Mouse (Mus musculus) hindbrain, embryonic 14.5 days (tissue): ENCODE results near the gene Zfp933. TPM values are rescaled to one million over a fixed set of nuclear protein-coding genes. Genes with fewer than 3 reads are reported as not detected.
A peak's percentile ranks its signal among the peaks of the same experiment; 100 is the strongest.

Source experiments
- ATAC-seq: fragments of 200-750 bp; cut with Nextera tagmentation; 2 replicates; pipeline ENCODE4 v1.8.0; 2017; ENCODE audit warnings: moderate number of reproducible peaks, mild to moderate bottlenecking, moderate TSS enrichment, moderate library complexity; ENCODE audit not compliant: low FRiP score
- DNase-seq: peaks from one replicate; pipeline ENCODE4 v3.0.0-alpha.2; 2015; ENCODE audit warnings: low spot score
- H3K27ac ChIP-seq: fragments of 300-500 bp; sonication (generic); 2 replicates; pipeline ENCODE4 v1.5.1; 2014; ENCODE audit warnings: mild to moderate bottlenecking, moderate library complexity
- H3K27me3 ChIP-seq: fragments of 300-500 bp; sonication (generic); 2 replicates; pipeline ENCODE4 v1.6.1; 2014; ENCODE audit warnings: mild to moderate bottlenecking, low read length, mixed read lengths; ENCODE audit not compliant: control insufficient read depth, insufficient read depth
- H3K36me3 ChIP-seq: fragments of 300-500 bp; sonication (generic); replicated peaks from 2 replicates; pipeline ENCODE4 v1.6.1; 2014; ENCODE audit not compliant: control insufficient read depth, insufficient read depth
- H3K4me1 ChIP-seq: fragments of 300-500 bp; sonication (generic); replicated peaks from 2 replicates; pipeline ENCODE4 v1.6.1; 2014; ENCODE audit warnings: antibody characterized with exemption, low read length, mixed read lengths; ENCODE audit not compliant: control insufficient read depth, insufficient read depth
- H3K4me2 ChIP-seq: fragments of 300-500 bp; sonication (generic); replicated peaks from 2 replicates; pipeline ENCODE4 v1.6.1; 2014; ENCODE audit warnings: mild to moderate bottlenecking, moderate library complexity
- H3K4me3 ChIP-seq: fragments of 300-500 bp; sonication (generic); replicated peaks from 2 replicates; pipeline ENCODE4 v1.5.1; 2014; ENCODE audit warnings: mild to moderate bottlenecking, low read length
- H3K9ac ChIP-seq: fragments of 300-500 bp; sonication (generic); 2 replicates; pipeline ENCODE4 v1.6.1; 2014
- H3K9me3 ChIP-seq: fragments of 300-500 bp; sonication (generic); 2 replicates; pipeline ENCODE4 v1.6.1; 2016; ENCODE audit warnings: low read length; ENCODE audit not compliant: control insufficient read depth
- WGBS: fragments of 180-500 bp; shearing (Covaris S2); extraction: QIAGEN DNeasy Blood & Tissue Kit; methylation state at CpG from one replicate; pipeline ENCODE4 v1.1.7; 2014; 5-methylcytosine and 5-hydroxymethylcytosine counted together
- polyA plus RNA-seq: library from polyadenylated mRNA; unstranded; fragments of >200 nt; fragmentation: Nextera tagmentation; extraction: Ambion mirVana; gene quantifications from 2 replicates; pipeline ENCODE4 v1.2.1, GENCODE M21; 2014

The Zfp933 gene
- polyA plus RNA-seq, 1 experiment from 2014 or later = 7.3 TPM

DNA sequence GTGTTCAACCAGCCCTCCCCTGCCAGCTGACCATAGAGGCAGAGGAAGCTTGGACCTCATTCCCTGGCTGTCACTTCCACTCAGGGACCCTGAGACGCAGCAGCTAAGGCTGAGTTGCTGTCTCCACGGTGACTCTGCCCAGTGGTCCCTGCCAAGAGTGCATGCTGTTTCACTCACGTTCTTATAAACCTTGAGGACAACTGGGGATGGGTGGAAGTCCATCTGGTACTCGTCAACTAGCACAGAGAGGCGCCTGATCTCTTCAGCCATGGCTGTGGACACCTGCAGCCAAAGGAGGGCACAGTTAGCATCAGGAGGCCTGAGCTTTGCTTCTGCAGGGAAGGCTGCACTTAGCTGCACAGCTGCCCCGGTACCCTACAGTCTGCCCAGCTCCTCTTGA lies 34.9 kb upstream of the Zfp933 start:
- DNase-seq (no peak), ATAC-seq (no peak)
- Histone ChIP-seq H3K4me3 (no peak overlapping the region), H3K9me3 (no peaks in the 10 kb centered on the region), H3K27ac (no peak overlapping the region), H3K4me2 (no peak overlapping the region), H3K4me1 (no peaks in the 10 kb centered on the region), H3K9ac (no peak overlapping the region), H3K36me3 (peaks cover 96% of the 10 kb centered on the region), H3K27me3 (no peaks in the 10 kb centered on the region)
- 86% methylated on average over 6 of the region's 6 CpGs for WGBS

DNA sequence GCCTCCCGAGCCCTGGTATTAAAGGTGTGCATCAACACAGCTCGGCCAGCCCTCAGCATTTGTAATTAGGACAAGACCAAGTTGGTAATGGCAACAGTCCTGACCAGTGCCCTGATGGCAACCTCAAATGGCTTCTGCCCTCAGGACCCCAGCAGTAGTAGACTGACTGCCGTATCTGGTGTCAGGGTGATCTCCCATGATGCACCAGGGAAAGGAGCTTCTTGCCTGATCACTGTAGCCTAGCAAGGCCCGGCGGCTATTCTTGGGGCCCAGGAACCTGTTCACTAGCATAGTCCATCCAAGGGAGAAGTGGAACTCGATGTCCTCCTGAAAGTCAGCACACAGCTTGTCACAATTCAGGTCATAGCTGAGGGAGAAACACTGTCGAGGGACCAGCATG lies 33.6 kb upstream of the Zfp933 start:
- no peak overlapping the region for H3K27ac ChIP-seq
- H3K9me3 ChIP-seq = no peaks in the 10 kb centered on the region
- peaks cover 93% of the 10 kb centered on the region for H3K36me3 ChIP-seq
- no peak for DNase-seq
- no peaks in the 10 kb centered on the region for H3K27me3 ChIP-seq
- 98% methylated on average over 7 of the region's 7 CpGs for WGBS
- no peak overlapping the region for H3K4me2 ChIP-seq
- ATAC-seq = no peak
- no peak overlapping the region for H3K9ac ChIP-seq
- no peaks in the 10 kb centered on the region for H3K4me1 ChIP-seq
- H3K4me3 ChIP-seq = no peak overlapping the region

DNA sequence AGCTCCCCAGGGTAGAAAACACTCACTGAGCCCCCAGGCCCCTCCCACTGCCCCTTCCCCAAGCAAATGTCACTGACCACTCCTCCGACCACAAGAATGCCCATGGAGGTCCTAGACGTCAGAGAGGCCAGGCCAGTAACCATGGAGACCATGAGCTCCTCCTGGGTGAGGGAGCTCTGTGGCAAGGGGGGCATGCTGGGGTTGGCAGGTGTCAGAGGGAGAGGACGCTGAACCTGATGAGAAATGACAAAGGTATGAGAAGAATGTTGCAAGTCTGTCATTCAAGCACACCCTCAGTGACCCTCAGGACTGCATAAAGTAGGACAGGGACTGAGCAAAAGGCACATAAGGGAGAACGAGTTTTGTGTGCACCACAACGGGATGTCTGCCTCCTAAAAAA lies 31.7 kb upstream of the Zfp933 start:
- Histone ChIP-seq H3K36me3 (peaks cover 93% of the 10 kb centered on the region), H3K9ac (no peak overlapping the region), H3K4me1 (no peaks in the 10 kb centered on the region), H3K9me3 (no peaks in the 10 kb centered on the region), H3K27me3 (no peaks in the 10 kb centered on the region), H3K27ac (no peak overlapping the region), H3K4me3 (no peak overlapping the region), H3K4me2 (no peak overlapping the region)
- WGBS = 54% methylated on average over 5 of the region's 5 CpGs
- ATAC-seq (no peak), DNase-seq (no peak)

DNA sequence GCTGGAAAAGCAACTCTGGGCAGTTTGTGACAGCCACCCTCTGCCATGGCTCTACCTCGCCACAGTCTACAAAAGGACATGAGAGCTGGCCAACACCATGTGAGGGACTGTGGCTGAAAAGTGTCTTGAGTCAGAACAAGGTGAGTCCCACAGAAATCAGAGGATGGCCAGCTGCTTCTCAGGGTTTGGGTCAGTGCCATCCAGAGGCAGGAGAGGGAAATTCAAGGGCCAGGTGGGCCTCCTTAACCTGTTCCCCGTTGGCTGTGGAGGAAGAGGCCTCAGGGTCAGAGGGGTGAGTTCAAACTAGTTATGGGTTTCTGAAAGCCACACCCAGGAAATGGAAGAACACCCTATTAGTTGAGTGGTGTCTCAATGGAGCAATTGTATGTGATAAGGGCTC lies 31.3 kb upstream of the Zfp933 start:
- no peak for ATAC-seq
- Histone ChIP-seq H3K9me3 (no peaks in the 10 kb centered on the region), H3K27ac (no peak overlapping the region), H3K4me2 (no peak overlapping the region), H3K9ac (no peak overlapping the region), H3K27me3 (no peaks in the 10 kb centered on the region), H3K4me3 (no peak overlapping the region), H3K4me1 (no peaks in the 10 kb centered on the region), H3K36me3 (peaks cover 93% of the 10 kb centered on the region)
- no peak for DNase-seq
- 77% methylated on average over 2 of the region's 2 CpGs for WGBS

DNA sequence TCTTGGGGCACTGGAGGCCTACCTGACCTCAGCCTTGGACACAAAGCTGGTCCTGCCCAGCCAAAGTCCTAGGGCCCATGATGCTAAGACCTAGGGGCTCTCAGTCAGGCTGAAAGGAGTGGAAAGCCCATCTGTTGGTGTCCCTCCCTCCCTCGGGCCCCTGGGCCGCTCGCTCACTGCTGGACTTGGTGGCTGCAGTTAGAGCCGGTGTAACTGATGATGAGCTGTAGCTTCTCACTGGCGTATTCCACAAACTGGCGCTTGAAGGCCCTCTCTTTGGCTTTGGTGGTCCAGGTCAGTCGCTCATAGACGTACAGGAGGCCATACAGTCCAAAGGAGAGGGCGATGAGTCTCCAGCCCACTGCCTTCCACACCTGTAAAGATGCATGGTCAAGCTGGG lies 30.4 kb upstream of the Zfp933 start:
- no peak overlapping the region for H3K4me3 ChIP-seq
- H3K9me3 ChIP-seq = no peaks in the 10 kb centered on the region
- H3K36me3 ChIP-seq = peaks cover 93% of the 10 kb centered on the region
- no peak overlapping the region for H3K4me2 ChIP-seq
- no peak overlapping the region for H3K27ac ChIP-seq
- no peak for DNase-seq
- no peak overlapping the region for H3K9ac ChIP-seq
- H3K27me3 ChIP-seq = no peaks in the 10 kb centered on the region
- 95% methylated on average over 9 of the region's 9 CpGs for WGBS
- ATAC-seq = no peak
- no peaks in the 10 kb centered on the region for H3K4me1 ChIP-seq

DNA sequence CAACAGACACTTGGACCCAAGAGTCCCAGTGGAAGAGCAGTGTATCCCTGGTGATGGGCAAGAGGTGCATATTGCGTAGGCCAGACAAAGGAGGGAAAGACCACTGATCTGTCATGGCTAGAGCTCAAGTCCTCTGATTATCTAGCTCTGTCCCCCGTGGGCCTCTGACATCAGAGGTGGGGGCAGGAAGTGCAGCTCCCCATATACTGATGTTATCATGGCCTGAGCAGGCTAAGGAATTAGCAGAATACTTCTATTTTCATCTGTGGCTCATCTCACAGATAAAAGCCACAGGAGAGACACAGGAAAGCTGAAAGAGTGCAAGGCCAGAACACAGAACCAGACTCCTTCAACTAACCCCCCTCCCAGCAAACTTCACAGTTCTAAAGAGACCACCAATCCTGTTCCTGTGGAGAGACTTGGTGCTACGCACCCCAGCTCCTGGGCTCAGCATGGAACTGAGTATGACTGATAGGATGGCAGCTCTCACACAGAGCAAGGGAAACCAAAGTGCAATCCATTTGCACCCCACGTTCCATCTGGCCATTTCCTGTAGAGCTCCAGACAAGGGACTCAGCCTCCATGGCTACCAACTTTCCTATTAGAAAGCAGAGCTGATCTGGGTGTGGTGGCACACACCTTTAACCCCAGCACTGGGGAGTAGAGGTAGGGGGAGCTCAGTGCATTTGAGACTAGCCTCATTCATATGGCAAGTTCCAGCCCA lies 27.8 kb upstream of the Zfp933 start:
- DNase-seq (no peak), ATAC-seq (no peak)
- Histone ChIP-seq H3K36me3 (peaks cover 83% of the 10 kb centered on the region), H3K9me3 (no peaks in the 10 kb centered on the region), H3K4me3 (no peak overlapping the region), H3K27me3 (no peaks in the 10 kb centered on the region), H3K4me1 (no peaks in the 10 kb centered on the region), H3K27ac (no peak overlapping the region), H3K9ac (no peak overlapping the region), H3K4me2 (no peak overlapping the region)
- 94% methylated on average over 4 of the region's 4 CpGs for WGBS

DNA sequence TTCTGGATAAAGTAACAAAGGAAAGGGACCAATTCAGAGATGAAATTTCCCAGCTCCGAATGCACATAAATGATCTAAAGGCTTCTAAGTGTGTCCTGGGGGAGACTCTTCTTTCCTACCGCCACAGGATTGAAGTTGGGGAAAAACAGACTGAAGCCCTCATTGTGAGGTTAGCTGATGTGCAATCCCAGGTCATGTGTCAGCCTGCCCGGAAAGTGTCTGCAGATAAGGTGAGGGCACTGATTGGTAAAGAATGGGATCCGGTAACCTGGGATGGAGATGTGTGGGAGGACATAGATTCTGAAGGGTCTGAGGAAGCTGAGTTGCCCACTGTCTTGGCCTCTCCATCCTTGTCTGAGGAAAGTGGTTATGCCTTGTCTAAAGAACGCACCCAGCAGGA lies 21.1 kb upstream of the Zfp933 start:
- no peak for ATAC-seq
- Histone ChIP-seq H3K4me1 (peaks cover 19% of the 10 kb centered on the region), H3K9me3 (no peaks in the 10 kb centered on the region), H3K4me2 (peak overlapping the region; percentile 81), H3K27ac (peak overlapping the region; percentile 15; the same call in 1 of the 2 replicates), H3K27me3 (no peaks in the 10 kb centered on the region), H3K36me3 (peaks cover 30% of the 10 kb centered on the region), H3K4me3 (peak overlapping the region; percentile 69), H3K9ac (peak overlapping the region; percentile 55)
- DNase-seq = no peak
- 19% methylated on average over 5 of the region's 5 CpGs for WGBS

DNA sequence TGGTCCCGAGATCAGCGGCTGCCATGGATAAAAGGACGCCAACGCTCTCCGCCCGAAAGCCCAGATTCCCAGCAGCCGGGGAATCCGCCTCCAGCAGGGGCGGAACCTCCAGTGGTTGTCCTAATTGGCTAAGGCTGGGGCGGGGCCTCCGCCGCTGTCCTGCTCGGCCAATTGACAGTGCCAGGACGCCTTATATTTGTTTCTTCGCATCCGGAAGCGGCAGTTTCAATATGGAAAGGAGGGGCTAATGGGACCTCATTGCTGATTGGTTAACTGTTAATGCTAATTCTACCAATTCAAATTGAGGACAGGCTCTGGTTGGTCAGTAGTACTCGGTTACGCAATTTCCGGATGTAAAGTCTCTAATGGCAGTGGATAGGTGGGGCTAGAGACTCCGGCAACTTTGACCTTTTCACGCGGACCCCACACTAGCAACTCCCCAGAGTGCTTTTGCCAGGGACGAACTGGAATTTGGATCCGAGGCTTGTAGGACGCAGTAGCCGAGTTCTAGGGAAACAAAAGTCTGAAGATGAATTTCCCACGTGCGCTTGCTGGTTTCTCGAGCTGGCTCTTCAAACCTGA lies 20.4 kb upstream of the Zfp933 start, which contains the start of the genes Miip and Fv1:
TSS of gene Miip (minus strand) at position 367 of the 582 bp plus-strand sequence.
TSS of gene Fv1 (plus strand) at position 530 of the 582 bp plus-strand sequence.
- Histone ChIP-seq H3K36me3 (peaks cover 26% of the 10 kb centered on the region), H3K9me3 (no peaks in the 10 kb centered on the region), H3K9ac (peak within 1 kb of the TSS; percentile 71), H3K4me2 (peak within 1 kb of the TSS; percentile 81), H3K4me3 (peak within 1 kb of the TSS; percentile 69), H3K27ac (peak within 1 kb of the TSS; percentile 70), H3K27me3 (no peaks in the 10 kb centered on the region), H3K4me1 (peaks cover 19% of the 10 kb centered on the region)
- ATAC-seq (peak; percentile 98), DNase-seq (peak; percentile 95)
- WGBS = under 1% methylated on average over 30 of the region's 30 CpGs

DNA sequence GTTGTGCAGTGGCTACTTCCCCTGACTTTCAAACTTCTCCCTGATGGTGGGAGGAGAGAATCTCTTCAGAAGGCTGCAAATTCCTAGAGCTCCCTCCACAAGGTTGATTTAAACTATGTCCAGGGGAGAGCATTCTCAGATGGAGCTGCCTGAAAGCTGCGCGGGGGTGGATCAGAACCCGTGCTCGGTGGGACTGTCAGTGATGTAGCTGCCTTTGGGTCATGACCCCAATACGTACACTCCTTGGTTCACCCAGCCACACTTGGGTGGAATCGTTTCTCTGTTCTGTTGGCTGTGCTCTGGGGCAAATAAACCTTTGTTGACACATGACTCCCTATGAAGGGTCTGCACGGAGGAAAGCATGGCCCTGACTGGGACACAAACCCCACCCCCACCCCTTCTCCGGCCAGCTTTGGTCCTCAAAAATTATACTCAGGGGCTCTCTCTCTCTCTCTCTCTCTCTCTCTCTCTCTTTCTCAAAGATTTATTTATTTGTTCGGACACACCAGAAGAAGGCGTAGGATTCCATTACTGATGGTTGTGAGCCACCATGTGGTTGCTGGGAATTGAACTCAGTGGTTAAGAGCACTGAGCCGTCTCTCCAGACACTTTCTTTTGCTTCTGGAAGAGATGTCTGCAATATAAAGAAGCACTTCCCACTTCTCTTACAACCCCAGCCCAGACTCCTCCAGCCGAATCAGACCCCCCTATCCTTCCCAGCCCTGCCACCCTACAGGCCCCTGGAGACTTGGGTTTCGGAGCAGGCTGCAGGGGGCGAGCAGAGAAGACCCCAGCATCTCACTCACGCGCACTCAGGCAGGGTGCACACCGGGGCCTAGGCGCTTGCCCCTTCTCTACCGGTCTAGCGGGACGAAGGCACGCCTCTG lies 19.6 kb upstream of the Zfp933 start:
- no peaks in the 10 kb centered on the region for H3K27me3 ChIP-seq
- peak; percentile 28 for DNase-seq
- H3K27ac ChIP-seq = peak overlapping the region; percentile 70
- ATAC-seq = no peak; the same call in 1 of the 2 replicates
- peaks cover 19% of the 10 kb centered on the region for H3K4me1 ChIP-seq
- peak overlapping the region; percentile 71 for H3K9ac ChIP-seq
- H3K9me3 ChIP-seq = no peaks in the 10 kb centered on the region
- WGBS = 5% methylated on average over 22 of the region's 22 CpGs
- H3K4me2 ChIP-seq = peak overlapping the region; percentile 51
- H3K4me3 ChIP-seq = peak overlapping the region; percentile 69
- H3K36me3 ChIP-seq = peaks cover 26% of the 10 kb centered on the region
